Mouse (Mus musculus) heart, embryonic 16.5 days (tissue): ENCODE measurements around the gene Nrip1. TPM values are rescaled to one million over a fixed set of nuclear protein-coding genes. Genes with fewer than 3 reads are reported as not detected.

ENCODE experiments used
- ATAC-seq: fragments of 200-750 bp; cut with Nextera tagmentation; replicated peaks from 2 replicates; pipeline ENCODE4 v1.8.0; 2017; ENCODE audit warnings: moderate number of reproducible peaks; ENCODE audit not compliant: insufficient read depth, low FRiP score; ENCODE audit errors: extremely low read depth
- H3K27ac ChIP-seq: fragments of 300-500 bp; sonication (generic); 2 replicates; pipeline ENCODE4 v1.5.1; 2014; ENCODE audit warnings: mild to moderate bottlenecking, low read length, control low read depth, moderate library complexity
- H3K27me3 ChIP-seq: fragments of 300-500 bp; sonication (generic); 2 replicates; pipeline ENCODE4 v1.6.1; 2014; ENCODE audit warnings: low read length, mixed read lengths; ENCODE audit not compliant: control insufficient read depth, insufficient read depth
- H3K36me3 ChIP-seq: fragments of 300-500 bp; sonication (generic); 2 replicates; pipeline ENCODE4 v1.6.1; 2014; ENCODE audit not compliant: control insufficient read depth, insufficient read depth
- H3K4me1 ChIP-seq: fragments of 300-500 bp; sonication (generic); 2 replicates; pipeline ENCODE4 v1.6.1; 2014; ENCODE audit warnings: low read length, mixed read lengths; ENCODE audit not compliant: control insufficient read depth, insufficient read depth
- H3K4me2 ChIP-seq: fragments of 300-500 bp; sonication (generic); 2 replicates; pipeline ENCODE4 v1.6.1; 2014; ENCODE audit warnings: low read depth, mild to moderate bottlenecking, control low read depth, low read length
- H3K4me3 ChIP-seq: fragments of 300-500 bp; sonication (generic); 2 replicates; pipeline ENCODE4 v1.5.1; 2014; ENCODE audit warnings: mild to moderate bottlenecking, control low read depth, low read length
- H3K9ac ChIP-seq: fragments of 300-500 bp; sonication (generic); 2 replicates; pipeline ENCODE4 v1.6.1; 2014; ENCODE audit warnings: low read length, control low read depth
- H3K9me3 ChIP-seq: fragments of 300-500 bp; sonication (generic); replicated peaks from 2 replicates; pipeline ENCODE4 v1.6.1; 2016; ENCODE audit warnings: low read length; ENCODE audit not compliant: control insufficient read depth
- WGBS: fragments of 180-500 bp; shearing (Covaris S2); extraction: QIAGEN DNeasy Blood & Tissue Kit; methylation state at CpG from one replicate; pipeline ENCODE4 v1.1.7; 2014; 5-methylcytosine and 5-hydroxymethylcytosine counted together
- polyA plus RNA-seq: library from polyadenylated mRNA; unstranded; fragments of >200 nt; fragmentation: Nextera tagmentation; extraction: Ambion mirVana; gene quantifications from 2 replicates; pipeline ENCODE4 v1.2.1, GENCODE M21; 2015

Gene Nrip1
- polyA plus RNA-seq, 1 experiment from 2014 or later = 23.1 TPM

DNA sequence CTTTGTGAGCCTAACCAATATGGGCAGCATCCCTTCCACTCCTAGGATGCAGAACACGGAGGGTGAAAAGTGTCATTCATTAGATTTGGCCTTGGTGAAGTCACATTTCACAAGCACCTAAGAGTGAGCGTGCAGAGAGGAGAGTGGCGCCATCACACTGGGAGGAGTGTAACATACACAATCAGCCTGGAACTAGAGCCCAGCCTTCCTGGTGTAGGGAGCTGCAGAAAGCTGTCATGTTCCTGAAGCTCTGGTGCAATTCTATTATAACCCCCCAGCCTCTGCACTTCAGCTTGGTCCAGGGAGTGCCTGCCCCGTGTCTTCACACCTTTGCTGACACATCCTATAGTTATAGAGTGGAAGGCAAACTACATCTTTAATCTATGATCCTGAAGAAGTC, 67.2 kb downstream of the Nrip1 start:
- H3K4me1 ChIP-seq = peaks cover 8% of the 10 kb centered on the region; the same call in 1 of the 2 replicates
- H3K27ac ChIP-seq = no peak overlapping the region
- H3K9ac ChIP-seq = no peak overlapping the region
- no peaks in the 10 kb centered on the region for H3K27me3 ChIP-seq
- 76% methylated on average over 4 of the region's 4 CpGs for WGBS
- H3K4me3 ChIP-seq = no peak overlapping the region
- ATAC-seq = no peak
- H3K4me2 ChIP-seq = no peak overlapping the region
- no peaks in the 10 kb centered on the region for H3K9me3 ChIP-seq
- no peaks in the 10 kb centered on the region; the same call in 1 of the 2 replicates for H3K36me3 ChIP-seq

DNA sequence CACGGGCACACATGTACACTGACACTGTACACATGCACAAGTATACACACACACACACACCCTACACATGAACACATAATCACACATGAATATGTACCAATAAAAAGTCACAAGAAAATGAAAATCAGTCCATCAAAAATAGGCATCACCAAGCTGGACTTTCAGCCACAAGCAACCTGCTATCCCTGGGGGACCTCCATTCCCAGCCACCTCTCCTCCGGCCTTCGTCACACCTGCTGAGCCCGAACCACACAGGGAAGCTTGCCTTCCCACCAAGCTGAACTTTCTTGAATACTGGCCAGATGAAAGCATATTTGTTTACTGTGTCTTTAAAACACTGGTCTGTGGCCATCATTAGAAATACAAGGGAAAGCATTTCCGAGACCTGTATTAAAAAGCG, 70.2 kb downstream of the Nrip1 start:
- no peak overlapping the region for H3K27ac ChIP-seq
- 90% methylated on average over 6 of the region's 6 CpGs for WGBS
- peaks cover 15% of the 10 kb centered on the region for H3K4me1 ChIP-seq
- no peak overlapping the region for H3K4me3 ChIP-seq
- no peak overlapping the region for H3K9ac ChIP-seq
- H3K4me2 ChIP-seq = no peak overlapping the region
- ATAC-seq = no peak
- no peaks in the 10 kb centered on the region for H3K36me3 ChIP-seq
- H3K27me3 ChIP-seq = no peaks in the 10 kb centered on the region
- no peaks in the 10 kb centered on the region for H3K9me3 ChIP-seq

DNA sequence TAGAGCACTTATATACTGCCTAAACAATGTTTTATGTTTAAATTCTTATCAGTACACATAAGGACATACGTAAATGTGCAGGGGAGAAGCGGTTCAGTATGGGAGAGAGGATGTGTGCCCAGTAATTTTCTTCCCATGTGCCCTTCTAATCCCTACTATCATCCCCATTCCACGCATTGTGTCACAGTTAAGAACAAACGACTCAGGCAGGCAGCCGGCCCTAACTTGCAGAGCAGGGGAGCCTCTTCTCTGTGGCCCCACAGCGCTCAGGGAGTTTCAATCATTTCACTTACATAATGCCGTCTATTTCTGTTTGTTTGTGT, 71.9 kb downstream of the Nrip1 start:
- no peaks in the 10 kb centered on the region for H3K27me3 ChIP-seq
- no peaks in the 10 kb centered on the region for H3K9me3 ChIP-seq
- no peak overlapping the region for H3K27ac ChIP-seq
- H3K9ac ChIP-seq = no peak overlapping the region
- WGBS = 66% methylated on average over 7 of the region's 7 CpGs
- no peak for ATAC-seq
- no peak overlapping the region for H3K4me2 ChIP-seq
- H3K4me3 ChIP-seq = no peak overlapping the region
- peaks cover 15% of the 10 kb centered on the region for H3K4me1 ChIP-seq
- no peaks in the 10 kb centered on the region for H3K36me3 ChIP-seq

DNA sequence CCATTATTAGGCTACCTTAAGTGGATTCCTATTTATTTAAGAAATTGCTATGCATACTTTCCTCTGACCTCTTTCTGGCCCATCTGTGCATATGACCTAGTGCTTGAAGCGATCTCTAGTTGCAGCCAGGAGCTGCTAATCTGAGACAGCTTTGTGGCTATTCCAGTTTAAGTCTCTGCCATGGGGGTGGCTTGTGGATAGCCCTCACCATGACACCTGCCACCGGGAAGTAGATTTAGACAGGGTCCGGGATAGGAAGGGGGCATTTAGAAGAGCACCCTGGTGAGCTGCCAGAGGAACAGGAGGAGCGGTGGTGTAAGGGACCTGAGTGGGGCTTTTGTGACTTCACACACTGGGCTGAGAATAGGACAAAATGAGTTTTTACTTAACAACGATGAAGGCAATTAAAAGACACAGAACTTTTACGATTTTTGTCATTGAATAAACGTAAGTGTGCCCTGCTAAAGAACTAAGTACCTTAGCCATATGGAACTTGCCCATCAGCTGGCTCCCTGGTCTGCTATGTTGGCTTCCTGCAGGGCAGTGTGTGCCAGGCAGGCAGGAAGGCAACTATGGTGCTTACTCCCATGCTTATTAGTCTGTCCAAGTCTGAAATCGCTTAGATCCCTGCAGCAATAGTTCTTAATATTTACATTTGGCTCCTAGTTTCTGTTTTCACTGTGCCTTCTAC, 72.4 kb downstream of the Nrip1 start:
- Histone ChIP-seq H3K36me3 (no peaks in the 10 kb centered on the region), H3K9ac (no peak overlapping the region), H3K27me3 (no peaks in the 10 kb centered on the region), H3K4me3 (no peak overlapping the region), H3K4me2 (no peak overlapping the region), H3K9me3 (no peaks in the 10 kb centered on the region), H3K4me1 (peaks cover 14% of the 10 kb centered on the region; the same call in 1 of the 2 replicates), H3K27ac (no peak overlapping the region)
- WGBS = 78% methylated on average over 8 of the region's 8 CpGs
- ATAC-seq = no peak

DNA sequence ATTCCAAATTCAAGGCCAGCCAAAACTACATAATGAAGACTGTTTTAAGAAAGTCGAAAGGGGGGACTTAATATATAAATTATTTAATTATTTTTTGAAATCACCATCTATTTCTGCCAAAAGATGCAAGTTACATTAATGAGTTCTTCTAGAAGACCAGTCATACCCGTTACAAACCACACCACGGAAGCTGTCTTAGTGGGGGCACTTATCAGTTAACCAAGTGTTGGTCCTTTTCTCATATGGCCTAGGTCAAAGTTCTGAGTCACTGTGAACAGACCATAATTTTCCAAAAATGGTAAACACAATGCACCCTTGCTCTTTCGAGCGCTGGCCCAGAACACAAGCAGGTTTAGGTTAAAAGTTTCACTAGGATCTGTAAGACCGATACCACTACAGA, 73.2 kb downstream of the Nrip1 start:
- Histone ChIP-seq H3K27me3 (no peaks in the 10 kb centered on the region), H3K9me3 (no peaks in the 10 kb centered on the region), H3K4me2 (no peak overlapping the region), H3K27ac (no peak overlapping the region), H3K36me3 (no peaks in the 10 kb centered on the region), H3K4me1 (peaks cover 14% of the 10 kb centered on the region; the same call in 1 of the 2 replicates), H3K4me3 (no peak overlapping the region), H3K9ac (no peak overlapping the region)
- 92% methylated on average over 6 of the region's 6 CpGs for WGBS
- no peak for ATAC-seq

DNA sequence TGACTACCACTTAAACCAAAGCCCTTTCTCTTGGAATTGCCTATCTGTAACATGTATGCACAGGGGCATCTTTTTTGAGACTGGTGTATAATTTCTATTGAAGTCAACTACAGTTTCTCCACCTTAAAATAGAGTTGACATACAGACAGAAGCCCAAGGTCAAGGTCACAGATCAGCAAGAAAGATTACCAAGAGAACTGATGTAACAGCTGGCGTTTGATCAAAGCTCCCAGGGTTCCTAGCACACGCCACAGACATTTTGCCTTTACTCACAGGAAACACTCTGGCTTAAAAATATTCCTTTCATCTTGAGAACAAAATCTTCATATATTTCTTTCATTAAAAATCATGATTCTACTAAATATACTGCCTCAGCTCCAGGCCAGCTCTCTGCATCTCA, 74.1 kb downstream of the Nrip1 start:
- no peak for ATAC-seq
- H3K9me3 ChIP-seq = no peaks in the 10 kb centered on the region
- WGBS = 64% methylated on average over 2 of the region's 2 CpGs

DNA sequence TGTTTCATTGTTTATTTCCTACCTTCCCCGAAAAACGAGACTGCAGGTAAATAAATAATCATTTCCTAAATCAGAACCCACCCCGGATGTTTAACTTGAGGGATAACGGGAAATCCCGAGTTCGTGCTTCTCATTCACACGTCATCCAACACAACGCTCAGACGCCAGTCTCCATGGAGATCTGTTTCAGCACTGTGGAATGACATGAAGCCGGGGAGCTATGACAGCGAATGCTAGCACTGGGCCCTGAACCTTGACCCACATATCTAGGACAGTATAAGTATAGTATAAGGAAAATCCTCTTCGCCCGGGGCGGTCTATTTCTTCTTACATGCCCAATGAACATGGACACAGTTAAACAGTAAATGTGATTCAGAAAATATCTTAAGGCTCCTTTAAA, 78.3 kb downstream of the Nrip1 start:
- no peak overlapping the region for H3K27ac ChIP-seq
- peaks cover 34% of the 10 kb centered on the region for H3K4me1 ChIP-seq
- H3K36me3 ChIP-seq = peaks cover 32% of the 10 kb centered on the region
- H3K4me3 ChIP-seq = no peak overlapping the region
- ATAC-seq = no peak
- no peaks in the 10 kb centered on the region for H3K9me3 ChIP-seq
- no peak overlapping the region for H3K9ac ChIP-seq
- WGBS = 60% methylated on average over 14 of the region's 14 CpGs
- H3K27me3 ChIP-seq = no peaks in the 10 kb centered on the region
- H3K4me2 ChIP-seq = no peak overlapping the region

More for the DNA sequence above, 74.1 kb downstream of the Nrip1 start:
- Histone ChIP-seq H3K4me3 (no peak overlapping the region), H3K36me3 (peaks cover 2% of the 10 kb centered on the region; the same call in 1 of the 2 replicates), H3K27me3 (no peaks in the 10 kb centered on the region), H3K9ac (no peak overlapping the region), H3K27ac (no peak overlapping the region), H3K4me1 (peaks cover 23% of the 10 kb centered on the region), H3K4me2 (no peak overlapping the region)

DNA sequence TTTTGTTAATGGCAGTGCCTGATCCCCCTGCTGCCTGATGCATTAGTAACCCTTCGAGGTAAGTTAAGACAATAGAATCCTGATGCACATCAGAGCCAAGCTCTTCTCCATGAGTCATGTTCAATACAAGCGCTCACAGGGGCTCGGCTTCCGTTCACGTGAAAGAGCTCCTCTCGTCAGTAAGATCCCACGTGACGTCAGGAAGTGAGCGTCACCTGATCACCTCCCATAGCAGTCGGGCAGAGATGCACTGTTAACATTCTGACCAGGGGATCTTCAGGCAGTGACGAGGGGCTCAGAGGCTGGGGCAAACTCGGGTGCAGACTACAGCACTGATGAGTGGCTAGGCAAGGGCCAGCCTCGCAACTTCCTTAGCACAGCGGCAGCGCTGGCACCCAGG, 79.1 kb downstream of the Nrip1 start:
- 0 out of 2 replicates have a peak overlapping the region, but pooled peaks have one; percentile 32 for H3K4me2 ChIP-seq
- no peak overlapping the region for H3K4me3 ChIP-seq

DNA sequence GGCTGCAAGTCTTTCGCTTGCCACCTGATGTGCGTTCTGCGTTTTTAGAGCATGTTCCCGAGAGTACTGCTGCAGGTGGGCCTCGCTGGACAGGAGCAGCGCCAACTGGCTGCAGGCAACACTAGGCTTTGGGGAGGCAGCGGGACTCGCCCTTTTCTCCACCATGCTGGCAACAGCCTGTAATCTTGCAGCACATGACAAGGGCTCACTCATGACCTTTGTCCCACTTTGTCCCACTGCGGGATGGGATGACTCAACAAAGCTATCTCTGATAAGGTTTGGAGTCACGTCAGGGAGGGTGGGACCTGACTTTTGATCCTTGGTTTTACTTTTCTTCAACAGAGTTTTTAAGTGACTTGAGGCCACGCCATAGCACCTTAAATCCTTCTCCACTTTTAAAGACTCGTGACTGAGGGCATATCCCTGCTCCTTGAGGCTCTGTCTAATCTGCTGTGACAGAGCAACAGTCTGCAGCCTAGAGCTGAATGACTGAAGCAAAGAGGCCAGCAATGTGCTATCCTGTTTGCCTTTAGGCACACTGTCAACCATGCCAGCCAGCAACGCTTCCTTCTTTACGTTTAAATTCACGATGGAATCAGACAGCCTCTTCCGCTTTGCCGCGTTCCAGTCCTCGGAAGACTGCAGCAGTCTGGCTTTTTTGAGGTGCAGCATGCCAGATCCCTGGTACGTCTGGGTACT, 79.7 kb downstream of the Nrip1 start:
- peak; percentile 81 for ATAC-seq
- Histone ChIP-seq H3K27me3 (no peaks in the 10 kb centered on the region), H3K9me3 (no peaks in the 10 kb centered on the region), H3K4me1 (peaks cover 28% of the 10 kb centered on the region), H3K4me3 (no peak overlapping the region), H3K27ac (peak overlapping the region; percentile 70), H3K9ac (no peak overlapping the region), H3K4me2 (peak overlapping the region; percentile 32; the same call in 1 of the 2 replicates), H3K36me3 (peaks cover 32% of the 10 kb centered on the region)
- WGBS = 58% methylated on average over 20 of the region's 20 CpGs

More for the DNA sequence above, 79.1 kb downstream of the Nrip1 start:
- Histone ChIP-seq H3K4me1 (peaks cover 31% of the 10 kb centered on the region), H3K27me3 (no peaks in the 10 kb centered on the region), H3K9ac (no peak overlapping the region), H3K36me3 (peaks cover 32% of the 10 kb centered on the region), H3K9me3 (no peaks in the 10 kb centered on the region), H3K27ac (no peak overlapping the region; the same call in 1 of the 2 replicates)
- WGBS = 69% methylated on average over 15 of the region's 15 CpGs
- no peak for ATAC-seq
